Mouse (Mus musculus) spleen, adult 10 weeks (tissue): ENCODE measurements around the gene Ap4b1. TPM values are rescaled to one million over a fixed set of nuclear protein-coding genes. Genes with fewer than 3 reads are reported as not detected.

Experiments
- polyA plus RNA-seq: library from polyadenylated mRNA; stranded (reverse); fragments of 350-450 nt; fragmentation: Illumina TruSeq; extraction: RNeasy Lipid Tissue Mini Kit (QIAGEN cat#74804); gene quantifications from one replicate; pipeline ENCODE4 v1.2.3, GENCODE M21; 2015; ENCODE audit warnings: low replicate concordance; ENCODE audit not compliant: insufficient read depth

Gene Ap4b1
- 32.3 TPM for polyA plus RNA-seq

GRCm38 (mm10) chr3:103808891-103809798 is at the start of gene Ap4b1, which contains the start of the genes Dclre1b and Gm43064:
Gene Ap4b1 (plus strand): TSS chr3:103809520.
Gene Dclre1b (minus strand): TSS chr3:103809444.
Gene Gm43064 (plus strand): TSS chr3:103809573.

GRCm38 (mm10) chr3:103791230-103792110 is 17.9 kb upstream of the Ap4b1 start, which contains the start of gene Hipk1:
Gene Hipk1 (minus strand): TSS chr3:103791563.

GRCm38 (mm10) chr3:103832426-103832825 is 23.1 kb downstream of the Ap4b1 start, which contains the start of gene Bcl2l15:
Gene Bcl2l15 (plus strand): TSS chr3:103832601.

GRCm38 (mm10) chr3:103858881-103859801 is 49.8 kb downstream of the Ap4b1 start, which contains the start of gene Ptpn22:
Gene Ptpn22 (plus strand): TSS chr3:103859795.

Other genes with a start within 250 kb of the Ap4b1 start
- 0.33 TPM for gene Syt6, start 234.3 kb upstream of the Ap4b1 start, polyA plus RNA-seq
- gene Atg4a-ps, start 163.5 kb upstream of the Ap4b1 start, polyA plus RNA-seq = 0.15 TPM
- 18.1 TPM for gene Olfml3, start 71.5 kb upstream of the Ap4b1 start, polyA plus RNA-seq
- gene Gm10964, start 70.2 kb upstream of the Ap4b1 start, polyA plus RNA-seq = not detected
- 111 TPM for gene Hipk1, start 18.0 kb upstream of the Ap4b1 start, polyA plus RNA-seq
- gene Dclre1b, start 76 bp upstream of the Ap4b1 start, polyA plus RNA-seq = 13.4 TPM
- gene Gm43064, start 53 bp downstream of the Ap4b1 start, polyA plus RNA-seq = 0.25 TPM
- gene Bcl2l15, start 23.1 kb downstream of the Ap4b1 start, polyA plus RNA-seq = 4.1 TPM
- gene Ptpn22, start 50.3 kb downstream of the Ap4b1 start, polyA plus RNA-seq = 171 TPM
- gene Rsbn1, start 104.6 kb downstream of the Ap4b1 start, polyA plus RNA-seq = 42.8 TPM
- gene Phtf1, start 158.6 kb downstream of the Ap4b1 start, polyA plus RNA-seq = 41.3 TPM